Mouse (Mus musculus): Measurements from ENCODE around the gene Prok1. TPM values are rescaled to one million over a fixed set of nuclear protein-coding genes. Genes with fewer than 3 reads are reported as not detected.
A peak's percentile ranks its signal among the peaks of the same experiment; 100 is the strongest.

Prok1 gene
- polyA plus RNA-seq, 1 experiment: not detected

GRCm38 (mm10) chr3:107217101-107217480 lies 22.4 kb downstream of the Prok1 start:
- H3K4me3 ChIP-seq (replicated peaks; ENCODE audit: control insufficient read depth, low read depth, low read length): no peak overlapping the region
- H3K4me1 ChIP-seq (ENCODE audit: control insufficient read depth, insufficient read depth, low read length): no peaks in the 10 kb centered on the region
- TF ChIP-seq CTCF (IDR thresholded peaks at IDR 0.05; ENCODE audit: control insufficient read depth, insufficient read depth, low read length): no peak
- no peak for TF ChIP-seq POLR2A (IDR thresholded peaks at IDR 0.05; ENCODE audit: borderline replicate concordance, control insufficient read depth, low read depth, low read length)
- H3K27ac ChIP-seq (ENCODE audit: control insufficient read depth, insufficient read depth, low read depth, low read length, poor library complexity): no peak overlapping the region
- WGBS: 76% methylated on average over 3 of the region's 3 CpGs

GRCm38 (mm10) chr3:107216400-107217100 lies 23.0 kb downstream of the Prok1 start:
- no peaks in the 10 kb centered on the region for H3K4me1 ChIP-seq (ENCODE audit: control insufficient read depth, insufficient read depth, low read length)
- H3K4me3 ChIP-seq (replicated peaks; ENCODE audit: control insufficient read depth, low read depth, low read length): no peak overlapping the region
- 66% methylated on average over 8 of the region's 8 CpGs for WGBS
- H3K27ac ChIP-seq (ENCODE audit: control insufficient read depth, insufficient read depth, low read depth, low read length, poor library complexity): no peak overlapping the region
- TF ChIP-seq CTCF (IDR thresholded peaks at IDR 0.05; ENCODE audit: control insufficient read depth, insufficient read depth, low read length): no peak
- TF ChIP-seq POLR2A (IDR thresholded peaks at IDR 0.05; ENCODE audit: borderline replicate concordance, control insufficient read depth, low read depth, low read length): no peak

GRCm38 (mm10) chr3:107214606-107215005 lies 24.9 kb downstream of the Prok1 start:
- 79% methylated on average over 5 of the region's 5 CpGs for WGBS
- Histone ChIP-seq H3K27ac (ENCODE audit: control insufficient read depth, insufficient read depth, low read depth, low read length, poor library complexity) (no peak overlapping the region), H3K4me1 (ENCODE audit: control insufficient read depth, insufficient read depth, low read length) (no peaks in the 10 kb centered on the region), H3K4me3 (replicated peaks; ENCODE audit: control insufficient read depth, low read depth, low read length) (no peak overlapping the region)
- TF ChIP-seq POLR2A (IDR thresholded peaks at IDR 0.05; ENCODE audit: borderline replicate concordance, control insufficient read depth, low read depth, low read length) (no peak), CTCF (IDR thresholded peaks at IDR 0.05; ENCODE audit: control insufficient read depth, insufficient read depth, low read length) (no peak)

- 68% methylated on average over 7 of the region's 7 CpGs for WGBS
- Histone ChIP-seq H3K4me1 (ENCODE audit: control insufficient read depth, insufficient read depth, low read length) (no peaks in the 10 kb centered on the region), H3K27ac (ENCODE audit: control insufficient read depth, insufficient read depth, low read depth, low read length, poor library complexity) (no peak overlapping the region), H3K4me3 (replicated peaks; ENCODE audit: control insufficient read depth, low read depth, low read length) (no peak overlapping the region)
- no peak for TF ChIP-seq POLR2A (IDR thresholded peaks at IDR 0.05; ENCODE audit: borderline replicate concordance, control insufficient read depth, low read depth, low read length)
- no peak for TF ChIP-seq CTCF (IDR thresholded peaks at IDR 0.05; ENCODE audit: control insufficient read depth, insufficient read depth, low read length)
Measured at GRCm38 (mm10) chr3:107207625-107208253, 31.8 kb downstream of the Prok1 start.

GRCm38 (mm10) chr3:107206490-107207150 lies 32.9 kb downstream of the Prok1 start:
- Histone ChIP-seq H3K4me3 (replicated peaks; ENCODE audit: control insufficient read depth, low read depth, low read length) (no peak overlapping the region), H3K4me1 (ENCODE audit: control insufficient read depth, insufficient read depth, low read length) (no peaks in the 10 kb centered on the region), H3K27ac (ENCODE audit: control insufficient read depth, insufficient read depth, low read depth, low read length, poor library complexity) (no peak overlapping the region)
- WGBS: 56% methylated on average over 4 of the region's 4 CpGs
- TF ChIP-seq POLR2A (IDR thresholded peaks at IDR 0.05; ENCODE audit: borderline replicate concordance, control insufficient read depth, low read depth, low read length) (no peak), CTCF (IDR thresholded peaks at IDR 0.05; ENCODE audit: control insufficient read depth, insufficient read depth, low read length) (no peak)

GRCm38 (mm10) chr3:107205994-107206393 lies 33.5 kb downstream of the Prok1 start:
- no peak overlapping the region for H3K27ac ChIP-seq (ENCODE audit: control insufficient read depth, insufficient read depth, low read depth, low read length, poor library complexity)
- WGBS: 12% methylated on average over 4 of the region's 4 CpGs
- H3K4me1 ChIP-seq (ENCODE audit: control insufficient read depth, insufficient read depth, low read length): no peaks in the 10 kb centered on the region
- H3K4me3 ChIP-seq (replicated peaks; ENCODE audit: control insufficient read depth, low read depth, low read length): no peak overlapping the region
- peak; percentile 79 for TF ChIP-seq CTCF (IDR thresholded peaks at IDR 0.05; ENCODE audit: control insufficient read depth, insufficient read depth, low read length)
- no peak for TF ChIP-seq POLR2A (IDR thresholded peaks at IDR 0.05; ENCODE audit: borderline replicate concordance, control insufficient read depth, low read depth, low read length)

- H3K4me3 ChIP-seq (replicated peaks; ENCODE audit: control insufficient read depth, low read depth, low read length): no peak overlapping the region
- H3K27ac ChIP-seq (ENCODE audit: control insufficient read depth, insufficient read depth, low read depth, low read length, poor library complexity): no peak overlapping the region
- TF ChIP-seq CTCF (IDR thresholded peaks at IDR 0.05; ENCODE audit: control insufficient read depth, insufficient read depth, low read length): no peak
- TF ChIP-seq POLR2A (IDR thresholded peaks at IDR 0.05; ENCODE audit: borderline replicate concordance, control insufficient read depth, low read depth, low read length): no peak
- H3K4me1 ChIP-seq (ENCODE audit: control insufficient read depth, insufficient read depth, low read length): no peaks in the 10 kb centered on the region
Measured at GRCm38 (mm10) chr3:107205170-107205569, 34.3 kb downstream of the Prok1 start.

- no peak overlapping the region for H3K27ac ChIP-seq (ENCODE audit: control insufficient read depth, insufficient read depth, low read depth, low read length, poor library complexity)
- 50% methylated on average over 3 of the region's 3 CpGs for WGBS
- no peak for TF ChIP-seq POLR2A (IDR thresholded peaks at IDR 0.05; ENCODE audit: borderline replicate concordance, control insufficient read depth, low read depth, low read length)
- TF ChIP-seq CTCF (IDR thresholded peaks at IDR 0.05; ENCODE audit: control insufficient read depth, insufficient read depth, low read length): no peak
- no peak overlapping the region for H3K4me3 ChIP-seq (replicated peaks; ENCODE audit: control insufficient read depth, low read depth, low read length)
- H3K4me1 ChIP-seq (ENCODE audit: control insufficient read depth, insufficient read depth, low read length): no peaks in the 10 kb centered on the region
Measured at GRCm38 (mm10) chr3:107204413-107204812, 35.1 kb downstream of the Prok1 start.
